In the genomic region with DNA sequence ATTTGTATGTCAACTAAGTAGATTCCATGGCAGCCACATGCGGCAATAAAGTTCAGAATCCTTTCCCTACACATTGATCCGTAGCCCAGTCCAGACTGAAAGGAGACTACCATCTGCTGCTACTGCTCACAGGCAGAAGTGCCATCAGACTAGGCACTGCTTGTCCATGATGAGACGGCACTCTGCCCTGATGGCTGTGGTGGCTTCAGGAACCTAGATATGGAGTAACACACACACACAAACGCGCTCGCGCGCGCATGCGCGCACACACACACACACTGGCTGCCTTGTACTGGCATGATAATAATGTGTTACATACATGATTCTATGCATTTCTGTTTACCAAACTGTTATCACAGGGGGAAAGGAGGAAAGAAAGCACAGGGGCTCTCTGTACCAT, we compare ENCODE assay signal across 33 mouse cellular contexts.
DNase-seq lines count a peak whose midpoint lies in the region; ATAC-seq and TF ChIP-seq lines count a peak whose summit lies in the region.
"Had no signal": no experiment of that assay in that cellular context is flagged by ENCODE, and none has a peak within 500 bp of the region (broad histone marks: within the 10 kb centered on the region; RNA-seq: fewer than 3 reads in every experiment).

No protein-coding gene starts in this region.

- WGBS in stomach, embryonic 15.5 days = 90% methylated on average over 11 of the region's 11 CpGs
- 94% methylated on average over 11 of the region's 11 CpGs for WGBS in stomach, postnatal 0 days
- WGBS in hindbrain, postnatal 0 days = 91% methylated on average over 11 of the region's 11 CpGs

- no peak for ATAC-seq in megakaryocyte, adult 5-6 weeks (ENCODE audit: poor library complexity, severe bottlenecking)
- no peak for ATAC-seq in stomach, embryonic 15.5 days (ENCODE audit: insufficient read depth, low FRiP score, low read depth)
- ATAC-seq in stomach, postnatal 0 days (ENCODE audit: low FRiP score, low TSS enrichment) = no peak
- peak; percentile 48 for ATAC-seq in megakaryocyte-erythroid progenitor cell, adult 5-6 weeks (replicated peaks; ENCODE audit: low FRiP score, low TSS enrichment, poor library complexity, severe bottlenecking)
- no peak for ATAC-seq in hindbrain, postnatal 0 days
- ATAC-seq: forebrain, embryonic 15.5 days; hindbrain, embryonic 16.5 days; inflammation-experienced regulatory T-cells, adult 6 months; Patski had no signal

- no peaks in the 10 kb centered on the region for H3K9me3 ChIP-seq in megakaryocyte, embryonic 14.5 days
- H3K9me3 ChIP-seq in stomach, embryonic 15.5 days = no peaks in the 10 kb centered on the region
- H3K9me3 ChIP-seq in stomach, postnatal 0 days (ENCODE audit: control insufficient read depth, low read length) = no peaks in the 10 kb centered on the region
- H3K9me3 ChIP-seq in hindbrain, postnatal 0 days (ENCODE audit: low read length) = no peaks in the 10 kb centered on the region
- H3K9me3 ChIP-seq: embryonic facial prominence, embryonic 10.5 days; embryonic facial prominence, embryonic 13.5 days; forebrain, embryonic 12.5 days; forebrain, embryonic 15.5 days; G1E; heart, embryonic 12.5 days; heart, embryonic 15.5 days; hindbrain, embryonic 10.5 days; hindbrain, embryonic 13.5 days had no signal

- no peak for TF ChIP-seq EP300 in stomach, postnatal 0 days (optimal IDR thresholded peaks at IDR 0.05)

- H3K36me3 ChIP-seq in megakaryocyte, embryonic 14.5 days (replicated peaks; ENCODE audit: low read length) = no peaks in the 10 kb centered on the region
- H3K36me3 ChIP-seq in stomach, embryonic 15.5 days = no peaks in the 10 kb centered on the region
- H3K36me3 ChIP-seq in stomach, postnatal 0 days (ENCODE audit: control insufficient read depth, insufficient read depth, low read length) = no peaks in the 10 kb centered on the region
- H3K36me3 ChIP-seq in hindbrain, postnatal 0 days (ENCODE audit: insufficient read depth, low read length) = no peaks in the 10 kb centered on the region
- H3K36me3 ChIP-seq: embryonic facial prominence, embryonic 10.5 days; embryonic facial prominence, embryonic 13.5 days; forebrain, embryonic 12.5 days; forebrain, embryonic 15.5 days; G1E; heart, embryonic 12.5 days; heart, embryonic 15.5 days; hindbrain, embryonic 10.5 days; hindbrain, embryonic 13.5 days had no signal

- H3K27me3 ChIP-seq in megakaryocyte, embryonic 14.5 days (replicated peaks) = no peaks in the 10 kb centered on the region
- no peaks in the 10 kb centered on the region for H3K27me3 ChIP-seq in stomach, embryonic 15.5 days (replicated peaks)
- H3K27me3 ChIP-seq in stomach, postnatal 0 days (ENCODE audit: control insufficient read depth, insufficient read depth, low read length) = no peaks in the 10 kb centered on the region
- H3K27me3 ChIP-seq in hindbrain, postnatal 0 days (ENCODE audit: insufficient read depth, low read length) = no peaks in the 10 kb centered on the region
- H3K27me3 ChIP-seq: CH12.LX; embryonic facial prominence, embryonic 13.5 days; forebrain, embryonic 12.5 days; forebrain, embryonic 15.5 days; heart, embryonic 12.5 days; heart, embryonic 15.5 days; hindbrain, embryonic 13.5 days; Patski had no signal

- H3K27ac ChIP-seq in stomach, embryonic 15.5 days = peak overlapping the region; percentile 12; the same call in 1 of the 2 replicates
- no peak overlapping the region for H3K27ac ChIP-seq in stomach, postnatal 0 days (replicated peaks)
- no peak overlapping the region for H3K27ac ChIP-seq in hindbrain, postnatal 0 days
- H3K27ac ChIP-seq: forebrain, embryonic 12.5 days; forebrain, embryonic 15.5 days; gastrocnemius, adult 2 months; heart, embryonic 15.5 days; hindbrain, embryonic 10.5 days; hindbrain, embryonic 13.5 days had no signal

- no peak overlapping the region for H3K9ac ChIP-seq in stomach, embryonic 15.5 days
- H3K9ac ChIP-seq in stomach, postnatal 0 days (ENCODE audit: low read length) = no peak overlapping the region
- no peak overlapping the region for H3K9ac ChIP-seq in hindbrain, postnatal 0 days (replicated peaks; ENCODE audit: low read length)
- H3K9ac ChIP-seq: embryonic facial prominence, embryonic 13.5 days; forebrain, embryonic 12.5 days; forebrain, embryonic 15.5 days; heart, embryonic 12.5 days; heart, embryonic 15.5 days; hindbrain, embryonic 13.5 days had no signal

- no peak overlapping the region for H3K4me2 ChIP-seq in stomach, embryonic 15.5 days
- no peak overlapping the region for H3K4me2 ChIP-seq in stomach, postnatal 0 days (replicated peaks; ENCODE audit: low read depth)
- no peak overlapping the region for H3K4me2 ChIP-seq in hindbrain, postnatal 0 days (ENCODE audit: low read depth, low read length)
- H3K4me2 ChIP-seq: embryonic facial prominence, embryonic 13.5 days; forebrain, embryonic 12.5 days; forebrain, embryonic 15.5 days; heart, embryonic 12.5 days; heart, embryonic 15.5 days; hindbrain, embryonic 13.5 days had no signal

- H3K4me3 ChIP-seq in megakaryocyte, embryonic 14.5 days (replicated peaks) = peak overlapping the region; percentile 80
- no peak overlapping the region for H3K4me3 ChIP-seq in stomach, embryonic 15.5 days (replicated peaks)
- H3K4me3 ChIP-seq in stomach, postnatal 0 days (ENCODE audit: low read depth, low read length) = no peak overlapping the region
- no peak overlapping the region for H3K4me3 ChIP-seq in hindbrain, postnatal 0 days (ENCODE audit: low read length)
- H3K4me3 ChIP-seq: embryonic facial prominence, embryonic 10.5 days; embryonic facial prominence, embryonic 13.5 days; erythroblast, embryonic 14.5 days; forebrain, embryonic 12.5 days; forebrain, embryonic 15.5 days; gastrocnemius, adult 2 months; heart, embryonic 12.5 days; heart, embryonic 15.5 days; hindbrain, embryonic 10.5 days; hindbrain, embryonic 13.5 days had no signal

- DNase-seq in stomach, postnatal 0 days (ENCODE audit: low spot score) = no peak
- no peak for DNase-seq in hindbrain, postnatal 0 days (ENCODE audit: low spot score)
- DNase-seq: adrenal gland, adult 2 months; adrenal gland, postnatal 14 days; B cell, adult 2 months; cerebellum, adult 11 months; cerebellum, adult 2 months; cerebellum, adult 9-11 months; cerebellum, postnatal 25 days; embryo, embryonic 11 days; gastrocnemius, adult 2 months; gastrocnemius, postnatal 14 days; heart, adult 18-20 months; heart, postnatal 10 days; heart, postnatal 36 days had no signal

- no peak for TF ChIP-seq CTCF in stomach, postnatal 0 days (IDR thresholded peaks at IDR 0.05; ENCODE audit: low read depth)
- no peak for TF ChIP-seq CTCF in hindbrain, postnatal 0 days (IDR thresholded peaks at IDR 0.05; ENCODE audit: low read depth)

- peaks cover 76% of the 10 kb centered on the region for H3K4me1 ChIP-seq in megakaryocyte, embryonic 14.5 days
- H3K4me1 ChIP-seq in stomach, embryonic 15.5 days = peaks cover 12% of the 10 kb centered on the region; the same call in 1 of the 2 replicates
- no peaks in the 10 kb centered on the region for H3K4me1 ChIP-seq in stomach, postnatal 0 days (replicated peaks; ENCODE audit: control insufficient read depth, insufficient read depth)
- no peaks in the 10 kb centered on the region for H3K4me1 ChIP-seq in hindbrain, postnatal 0 days (ENCODE audit: insufficient read depth, low read length)
- H3K4me1 ChIP-seq: forebrain, embryonic 12.5 days; forebrain, embryonic 15.5 days; hindbrain, embryonic 13.5 days had no signal
